Mouse (Mus musculus) megakaryocyte, embryonic 14.5 days (primary cell): ENCODE measurements at regions not wholly inside any gene's neighbourhood (a gene's known extent, or its start where the extent isn't known, plus 50 kb on each side); places are given as distances from the start of the nearest gene placed in this dataset.

Experiments
- FLI1 ChIP-seq: IDR thresholded peaks from 2 replicates; pipeline ENCODE4 v1.6.1; 2012; ENCODE audit warnings: low read length, inconsistent platforms, mixed read lengths
- GATA1 ChIP-seq: IDR thresholded peaks from 3 replicates; pipeline ENCODE4 v1.6.1; 2012; ENCODE audit warnings: mixed read lengths, low read length, inconsistent platforms, borderline replicate concordance

DNA sequence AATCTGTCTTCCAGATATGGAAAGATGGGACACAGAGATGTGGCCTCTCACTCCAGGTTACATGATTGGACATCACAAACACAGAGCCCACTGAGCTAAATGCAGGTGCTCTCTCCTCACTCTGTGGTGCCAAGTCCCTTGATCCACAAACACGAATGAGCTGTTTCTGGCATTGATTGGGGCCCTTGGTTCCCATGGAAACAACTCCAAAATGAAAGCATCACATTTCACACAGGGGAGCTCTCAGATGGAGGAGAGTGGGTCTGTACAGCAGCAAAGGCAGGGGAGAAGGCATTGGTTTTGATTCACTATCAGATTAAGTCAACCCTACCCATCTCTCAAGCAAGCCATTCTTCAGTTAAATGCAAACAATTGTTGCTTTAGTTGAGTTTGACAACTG is 51.3 kb upstream of the Prmt8 start:
- TF ChIP-seq GATA1 (no peak), FLI1 (no peak)
